Mouse (Mus musculus) brain, adult 2 months (tissue): Measurements from ENCODE around the gene Hemgn.

Source experiments
- DNase-seq: peaks from one replicate; pipeline ENCODE4 v3.0.0; 2011; ENCODE audit warnings: low read depth, low spot score

Gene Hemgn

DNA sequence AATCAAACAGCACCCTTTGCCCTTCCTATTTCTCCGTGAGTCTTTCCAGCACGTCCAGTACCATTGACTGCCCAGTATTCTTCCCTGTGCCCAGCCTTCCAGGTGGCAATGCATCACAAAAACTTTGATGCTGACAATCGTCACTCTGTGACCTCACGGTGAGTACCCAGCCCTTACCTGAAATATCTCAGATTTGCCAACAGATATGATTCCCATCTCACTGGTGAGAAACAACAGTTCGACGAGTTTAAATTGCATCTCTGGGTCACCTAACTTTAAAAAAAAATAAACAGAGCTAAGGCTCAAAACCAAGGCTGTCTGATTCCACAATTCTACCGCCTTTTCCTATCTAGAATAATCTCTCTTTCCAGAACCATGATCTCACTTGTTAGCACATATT, at the start of gene Hemgn:
Hemgn (minus strand) TSS at position 101 of the 400 bp plus-strand sequence.
- DNase-seq, result no peak

DNA sequence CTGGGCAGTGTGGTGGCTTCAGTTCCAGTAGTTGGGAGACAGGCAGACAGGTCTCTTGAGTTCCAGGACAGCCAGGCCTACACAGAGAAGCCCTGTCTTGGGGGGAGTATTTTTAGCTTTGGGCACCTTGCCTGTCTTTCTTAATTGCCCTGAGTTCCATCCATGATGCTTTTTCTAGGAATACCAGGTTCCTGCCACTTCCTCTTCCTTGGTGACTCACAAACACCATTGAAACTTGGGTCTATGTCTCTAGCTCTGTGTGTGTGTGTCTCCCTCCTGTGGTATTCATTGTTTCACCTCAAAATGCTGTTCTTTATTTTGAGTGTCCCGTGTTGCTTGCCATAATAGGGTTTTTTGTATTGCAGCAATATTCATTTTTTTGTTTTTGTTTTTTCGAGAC, 45.1 kb upstream of the Hemgn start:
- peak; percentile 30 for DNase-seq

DNA sequence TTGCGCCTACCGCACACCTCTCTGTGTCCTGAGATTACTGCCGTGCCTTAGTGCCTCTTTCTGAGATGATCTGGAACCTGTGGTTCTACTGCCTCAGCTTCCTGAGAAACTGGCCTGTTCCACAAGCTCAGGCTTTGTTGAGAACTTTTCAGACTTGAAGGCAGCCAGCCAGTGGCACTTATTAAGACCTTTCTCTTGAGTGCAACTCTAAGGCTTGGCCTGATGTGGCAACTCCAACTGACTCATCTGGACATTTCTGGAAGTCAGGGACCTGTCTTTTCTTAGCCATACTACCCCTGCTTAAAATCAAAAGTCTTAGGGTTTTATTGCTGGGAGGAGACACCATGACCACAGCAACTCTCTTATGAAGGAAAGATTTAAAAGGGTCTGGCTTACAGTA, 43.9 kb upstream of the Hemgn start:
- DNase-seq, result no peak

DNA sequence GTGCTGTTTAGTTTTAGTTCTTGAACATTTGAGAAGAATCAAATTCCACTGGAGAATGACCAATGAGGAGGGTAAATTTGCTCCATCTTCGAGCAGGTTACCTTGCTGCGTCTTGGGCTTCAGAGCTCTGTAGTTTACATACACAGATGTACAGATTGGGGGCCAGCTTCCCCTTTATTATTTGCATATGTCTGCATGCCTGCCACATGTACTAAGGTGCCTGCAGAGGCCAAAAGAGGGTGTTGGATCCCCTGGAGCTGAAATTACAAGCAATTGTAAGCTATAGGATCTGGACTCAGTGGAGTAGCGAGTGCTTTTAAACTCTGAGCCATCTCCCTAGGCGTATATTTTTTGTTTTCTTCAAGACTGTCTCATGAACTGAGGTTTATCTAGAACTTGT, 43.5 kb upstream of the Hemgn start:
- no peak for DNase-seq

DNA sequence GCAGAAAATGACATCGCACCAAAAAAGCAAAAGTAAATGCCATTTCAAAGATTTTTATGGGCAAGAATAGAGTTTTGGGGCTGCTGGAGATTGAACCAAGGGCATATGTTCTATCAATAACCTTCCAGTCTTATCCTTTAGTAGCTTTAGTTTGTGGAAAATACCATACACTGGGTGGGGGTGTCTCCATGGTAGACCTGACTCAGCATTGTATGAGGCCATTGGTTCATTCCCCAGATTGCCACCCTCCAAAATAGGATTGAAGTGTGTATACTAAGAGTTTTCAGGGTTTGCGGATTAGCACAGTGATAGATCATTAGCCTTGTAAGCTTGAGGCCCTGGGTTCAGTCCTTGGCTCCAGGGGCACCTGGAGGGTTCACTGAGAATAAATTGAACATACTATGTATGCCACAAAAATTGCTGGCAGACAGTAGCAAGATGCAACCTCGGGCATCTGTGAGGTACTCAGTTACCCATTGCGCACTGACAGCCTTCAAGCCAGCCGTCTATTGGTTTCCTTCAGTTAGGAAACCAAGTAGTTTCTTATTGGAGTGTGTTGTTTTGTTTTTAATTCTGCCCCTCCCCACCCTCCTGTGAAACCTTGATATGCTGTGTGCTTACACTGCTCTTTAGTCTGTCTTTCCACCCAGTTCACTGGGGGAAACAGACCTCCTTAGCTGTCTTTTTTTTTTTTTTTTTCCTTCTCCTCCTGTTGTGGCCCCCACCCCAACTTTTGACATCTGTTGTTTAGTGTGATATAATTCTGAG, 41.0 kb upstream of the Hemgn start:
- no peak for DNase-seq

DNA sequence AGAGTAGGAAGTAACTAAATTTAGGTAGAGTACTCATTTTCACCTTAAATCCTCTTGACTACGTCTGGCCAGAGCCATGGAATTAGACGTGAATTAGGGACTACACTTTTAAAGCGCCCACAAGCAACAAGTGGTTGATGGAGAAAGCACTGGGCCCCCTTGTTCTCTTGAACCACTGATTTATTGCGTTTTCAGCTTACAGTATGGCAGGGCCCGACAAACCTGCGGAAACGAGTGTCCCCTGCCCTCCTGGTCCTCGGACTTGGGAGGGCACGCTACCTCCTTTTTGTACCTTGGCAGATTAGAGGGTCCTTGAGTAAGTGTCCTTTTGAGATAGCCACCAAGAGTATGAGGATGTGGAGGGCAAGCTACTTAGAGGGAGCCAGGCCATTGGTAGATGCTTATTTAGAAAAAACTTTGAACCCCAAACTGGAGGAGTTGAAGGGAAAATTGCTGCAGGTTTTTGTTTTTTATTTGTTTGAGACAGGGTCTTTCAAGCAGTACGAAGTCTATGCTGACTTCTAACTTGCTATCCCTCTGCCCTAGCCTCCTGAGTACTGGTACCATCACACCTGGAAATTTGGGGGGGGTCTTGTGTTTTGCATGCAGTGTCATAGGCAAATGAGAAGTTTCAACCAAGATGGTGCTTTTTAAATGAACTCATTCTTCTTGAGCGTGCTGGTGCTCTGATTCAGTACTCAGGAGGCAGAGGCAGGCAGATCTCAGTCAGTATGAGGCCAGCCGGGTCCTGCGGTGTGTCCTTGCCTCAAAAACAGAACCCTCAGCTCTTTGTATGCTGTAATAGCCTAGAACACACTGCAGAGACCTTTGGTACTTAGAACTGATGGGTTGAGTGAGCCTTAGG, 39.8 kb upstream of the Hemgn start:
- no peak for DNase-seq

DNA sequence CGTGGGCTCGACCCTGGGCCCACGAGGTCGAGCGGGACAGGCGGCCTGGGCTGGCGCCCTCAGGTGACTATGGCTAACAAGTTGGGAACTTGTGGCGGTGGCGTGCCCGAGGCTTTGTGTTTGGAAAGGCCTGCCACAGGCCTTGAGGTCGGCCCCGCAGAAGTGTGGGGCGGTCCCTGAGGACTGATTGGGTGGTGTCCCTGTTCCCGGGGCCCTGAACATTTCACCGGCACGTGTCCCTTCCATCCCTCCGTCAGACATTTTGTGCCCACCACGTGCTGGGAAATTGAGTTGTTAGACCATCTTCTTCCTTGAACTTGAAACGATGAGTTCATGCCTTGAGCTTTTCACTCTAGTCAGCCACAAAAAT, 39.2 kb upstream of the Hemgn start:
- peak; percentile 61 for DNase-seq

DNA sequence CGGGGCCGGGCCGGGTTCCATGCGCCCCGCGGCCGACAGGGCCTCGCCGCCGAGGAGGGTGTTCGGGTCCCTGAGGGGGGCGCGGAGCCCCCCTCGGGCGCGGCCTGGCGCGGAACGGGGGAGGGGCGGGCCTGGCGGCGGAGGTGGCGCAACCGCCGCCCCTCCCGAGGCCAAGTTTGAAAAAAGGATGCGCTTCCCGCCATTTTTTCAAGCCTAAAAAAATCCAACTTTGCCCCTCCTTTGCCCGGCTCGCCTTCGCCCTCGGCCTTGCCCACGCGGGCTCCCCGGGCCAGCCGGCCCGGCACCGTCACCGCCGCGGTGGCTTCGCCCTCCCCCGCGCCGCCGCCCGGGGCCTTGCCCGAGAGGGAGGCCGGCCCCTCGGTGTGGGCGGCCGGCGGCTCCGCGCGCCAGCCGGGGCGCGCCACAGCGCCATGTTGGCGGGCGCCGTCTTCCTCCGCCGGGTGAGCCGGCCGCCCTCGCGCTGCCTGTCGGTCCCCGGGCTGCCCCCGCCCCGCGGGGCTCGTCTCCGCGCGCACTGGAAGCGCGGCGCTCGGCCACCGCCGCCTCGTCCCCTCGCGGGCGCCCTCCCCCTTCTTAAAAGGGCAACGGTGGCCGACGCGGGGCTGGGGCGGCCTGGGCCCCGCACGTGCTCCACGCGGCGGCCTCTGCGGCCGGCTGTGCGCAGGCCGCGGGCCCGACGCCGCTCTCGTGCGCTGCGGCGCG, 38.6 kb upstream of the Hemgn start:
- DNase-seq, result peak; percentile 88

DNA sequence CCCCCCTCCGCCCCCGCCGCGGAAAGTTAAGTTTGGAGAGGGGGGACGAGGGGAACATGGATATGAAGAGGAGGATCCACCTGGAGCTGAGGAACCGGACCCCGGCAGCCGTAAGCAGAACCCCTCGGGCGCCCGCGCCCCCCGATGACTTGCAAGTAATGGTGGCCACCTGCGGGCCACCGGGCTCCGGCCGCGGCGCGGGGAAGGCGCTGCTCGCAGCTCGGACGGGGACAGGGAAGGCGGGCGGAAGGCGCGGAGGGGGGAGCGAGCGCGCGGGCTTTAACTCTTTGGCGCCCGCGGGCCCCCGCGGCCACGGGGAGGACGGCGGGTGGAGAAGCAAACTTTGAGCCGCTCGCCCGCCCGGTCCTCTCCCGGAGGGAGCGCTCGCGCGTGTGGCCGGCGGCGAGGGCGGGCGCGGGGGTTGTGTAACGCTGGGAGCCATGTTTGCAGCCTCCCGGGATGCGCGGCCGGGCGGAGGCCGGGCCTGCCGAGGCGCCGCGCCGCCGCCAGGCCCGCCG, 38.0 kb upstream of the Hemgn start:
- peak; percentile 75 for DNase-seq

DNA sequence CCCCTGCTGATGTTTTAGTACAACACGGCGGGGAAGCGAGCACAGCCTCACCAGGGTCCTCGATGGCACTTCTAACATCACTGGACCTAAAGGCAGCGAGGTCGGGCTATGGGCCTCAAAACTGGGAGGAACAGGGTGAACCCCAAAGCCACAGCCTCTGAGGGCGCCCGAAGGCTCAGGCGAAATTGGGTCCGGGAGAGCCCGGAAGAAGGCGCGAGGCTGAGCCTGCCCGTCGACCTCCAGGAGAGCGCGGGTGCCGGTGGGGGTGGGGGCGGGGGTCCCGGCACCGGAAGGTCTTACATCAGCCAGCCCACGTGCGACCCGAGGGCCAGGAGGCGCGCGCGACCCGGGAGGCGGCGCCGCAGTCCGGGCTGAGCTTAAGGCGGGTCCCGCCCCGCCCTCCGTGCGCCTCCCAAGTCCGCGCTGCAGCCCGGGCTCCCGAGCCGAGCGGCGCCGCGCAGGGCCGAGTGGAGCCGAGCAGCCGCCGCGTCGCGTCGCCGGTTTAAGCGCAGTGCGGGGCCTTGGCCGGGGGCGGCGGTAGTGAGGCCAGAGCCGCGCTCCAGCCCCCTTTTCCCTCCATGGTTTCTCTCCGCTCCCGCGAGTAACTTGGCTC, 37.3 kb upstream of the Hemgn start, which contains the start of gene Anp32b:
Anp32b (plus strand) TSS at position 384 of the 613 bp plus-strand sequence.
- DNase-seq, result peak; percentile 96

DNA sequence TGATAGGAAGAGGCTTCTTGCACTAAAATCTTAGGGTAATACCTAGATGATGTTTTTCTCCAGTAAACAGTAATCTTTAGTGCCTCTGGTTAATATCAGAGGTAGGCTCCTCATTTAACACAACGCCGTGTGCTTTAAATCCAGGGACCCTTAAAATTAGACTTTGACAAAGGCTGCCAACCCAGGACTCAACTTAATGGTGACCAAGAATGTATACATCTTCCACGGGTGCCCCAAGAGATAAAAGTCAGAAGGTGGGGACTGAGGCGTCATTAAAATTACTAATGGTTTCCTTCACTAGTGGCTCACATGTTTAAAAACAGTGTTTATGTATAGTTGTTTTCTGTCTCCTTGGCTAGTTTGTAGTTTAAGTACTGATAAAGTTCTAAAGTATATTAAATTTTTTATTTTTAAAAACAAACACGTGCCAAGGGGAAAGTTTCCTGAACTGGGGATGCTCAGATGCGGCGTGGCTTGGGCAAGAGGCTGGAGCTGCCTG, 36.8 kb upstream of the Hemgn start:
- no peak for DNase-seq

DNA sequence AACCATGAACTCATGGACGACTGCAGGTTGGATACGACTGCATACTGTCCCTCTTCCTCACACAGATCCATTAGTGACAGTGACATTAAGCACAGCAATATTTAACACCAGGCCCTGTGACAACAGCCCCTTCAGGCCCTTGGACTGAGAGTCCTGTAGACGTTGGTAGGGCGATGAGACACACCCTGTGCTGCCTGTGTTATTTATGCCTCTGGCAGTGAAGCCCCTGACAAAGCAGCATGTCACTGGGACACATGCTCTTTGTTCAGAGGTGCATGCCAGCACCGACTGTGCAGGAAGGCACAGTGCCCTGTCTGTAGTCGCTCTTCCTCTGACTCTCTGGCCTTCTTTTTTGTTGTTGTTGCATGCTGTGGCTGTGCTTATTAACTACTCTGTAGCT, 35.6 kb upstream of the Hemgn start:
- DNase-seq, result peak; percentile 82

DNA sequence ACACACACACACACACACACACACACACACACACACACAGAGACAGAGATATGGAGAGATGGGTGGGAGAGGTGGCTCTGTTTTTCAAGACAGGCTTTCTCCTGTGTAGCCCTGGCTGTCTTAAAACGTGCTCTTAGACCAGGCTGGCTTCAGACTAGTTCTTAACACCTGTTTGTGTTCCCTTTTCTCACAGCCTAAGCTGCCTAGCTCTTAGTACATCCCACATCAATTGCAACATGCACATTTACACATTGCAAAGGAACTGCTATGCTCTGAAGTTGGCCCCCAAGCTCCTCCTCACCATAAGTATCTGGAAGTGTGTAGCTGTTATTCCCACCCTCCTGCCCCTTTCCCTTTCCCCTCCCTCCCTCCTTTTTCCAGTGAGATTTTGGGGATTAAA, 34.2 kb upstream of the Hemgn start:
- DNase-seq, result no peak

DNA sequence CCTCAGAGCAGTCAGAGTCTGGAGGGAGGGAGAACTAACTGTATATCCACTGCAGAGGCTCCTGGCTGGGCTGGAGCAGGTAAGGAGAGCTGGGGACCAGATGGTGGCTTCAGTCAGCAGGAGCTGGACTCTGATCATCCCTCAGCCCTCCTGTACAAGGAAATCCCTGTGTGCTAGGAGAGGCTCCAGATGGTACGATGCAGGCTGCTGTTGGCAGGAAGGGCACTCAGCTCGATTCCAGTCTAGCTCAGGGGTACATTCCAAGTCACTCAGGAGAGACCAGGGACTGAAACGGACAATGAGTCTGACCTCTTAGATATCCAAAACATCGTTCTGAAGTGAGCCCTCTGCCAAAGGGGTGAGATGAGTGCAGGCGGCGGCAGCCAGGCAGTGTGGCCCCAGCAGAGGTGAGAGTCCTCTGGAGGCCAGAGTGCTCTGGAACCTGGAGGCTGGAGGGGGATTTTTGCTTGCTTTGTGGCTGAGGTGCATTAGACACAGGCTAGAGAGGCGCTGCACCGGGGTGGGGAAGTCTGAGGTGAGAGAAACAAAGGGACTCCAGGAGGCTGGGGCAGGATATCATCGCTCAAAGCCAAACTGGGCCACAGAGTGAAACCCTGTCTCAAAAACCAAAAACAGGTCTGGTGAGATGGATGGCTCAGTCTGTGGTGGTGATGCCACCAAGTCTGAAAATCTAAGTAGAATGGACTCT, 32.1 kb upstream of the Hemgn start:
- peak; percentile 94 for DNase-seq

DNA sequence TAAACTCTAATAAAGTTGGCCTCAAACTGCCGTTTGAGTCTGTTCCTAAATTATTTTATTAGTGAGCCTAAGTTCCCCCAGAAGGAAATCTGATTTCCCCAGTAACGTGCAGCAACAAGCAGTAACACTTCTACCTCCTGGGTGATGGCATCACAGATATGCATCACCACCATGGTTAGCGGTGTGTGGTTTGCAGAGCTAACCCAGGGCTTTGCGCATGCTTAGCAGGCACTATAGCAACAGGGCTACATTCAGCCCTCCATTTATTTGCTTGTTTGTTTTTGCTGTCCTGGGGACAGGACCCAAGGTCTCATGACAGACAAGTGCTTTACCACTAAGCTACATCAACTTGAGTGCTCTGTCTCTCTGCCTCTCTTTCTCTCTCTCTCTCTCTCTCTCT, 29.2 kb upstream of the Hemgn start:
- DNase-seq, result no peak

DNA sequence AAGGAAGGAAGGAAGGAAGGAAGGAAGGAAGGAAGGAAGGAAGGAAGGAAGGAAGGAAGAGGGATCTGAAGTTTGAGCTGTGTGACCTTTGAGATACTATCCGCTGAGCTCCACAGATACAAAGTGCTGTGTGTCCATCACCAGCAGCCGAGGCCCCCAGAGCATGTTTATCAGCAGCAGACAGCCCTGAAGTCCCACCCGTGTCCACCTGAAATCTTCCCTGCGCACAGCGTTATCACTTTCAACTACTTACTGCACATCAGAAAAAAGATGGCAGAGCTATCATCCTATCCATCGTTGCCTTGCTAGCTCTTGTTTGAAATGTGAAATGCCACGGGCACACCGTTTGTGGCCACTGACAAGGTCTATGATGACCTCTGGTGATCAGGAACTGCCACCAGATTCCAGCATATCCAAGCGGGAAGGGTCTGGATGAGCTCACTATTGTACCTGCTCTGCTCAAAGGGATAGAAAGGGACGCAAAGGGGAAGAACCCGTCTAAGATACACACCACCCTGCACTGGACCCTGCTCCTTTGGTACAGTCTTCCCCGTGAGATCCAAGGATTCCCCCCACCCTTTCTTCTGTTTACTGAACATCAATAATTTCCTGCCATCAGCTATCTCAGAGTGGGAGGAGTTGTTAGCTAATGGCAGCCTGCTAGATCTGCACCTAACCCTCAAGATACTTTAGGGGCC, 19.2 kb upstream of the Hemgn start:
- no peak for DNase-seq

DNA sequence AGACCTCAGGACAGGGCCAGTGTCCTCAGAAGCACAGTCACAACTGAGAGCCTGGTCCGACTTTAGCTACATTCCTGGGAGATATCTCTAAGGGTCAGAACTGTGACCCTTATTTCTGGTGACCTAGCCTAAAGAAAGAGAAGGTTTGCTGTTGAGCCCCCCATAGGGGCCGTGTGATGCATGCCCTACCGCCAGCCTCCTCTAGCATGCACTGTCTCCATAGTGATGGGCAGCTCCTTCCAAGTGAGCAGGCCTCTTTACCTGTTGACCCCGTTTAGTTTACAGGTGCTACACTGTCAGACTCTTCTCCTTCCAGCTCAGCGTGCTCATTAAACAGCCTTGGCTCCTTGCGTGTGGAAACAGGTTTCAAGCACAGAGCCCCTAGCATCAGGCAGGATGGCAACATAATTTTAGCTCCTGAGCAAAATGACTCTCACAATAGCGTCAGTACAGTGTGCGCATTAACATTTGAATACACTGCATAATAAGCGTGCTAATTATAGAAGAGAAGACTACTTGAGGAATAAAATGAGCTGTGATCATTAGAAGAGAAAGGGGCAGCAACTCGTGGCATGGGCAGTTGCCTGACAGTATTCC, 15.7 kb upstream of the Hemgn start:
- DNase-seq, result peak; percentile 61

DNA sequence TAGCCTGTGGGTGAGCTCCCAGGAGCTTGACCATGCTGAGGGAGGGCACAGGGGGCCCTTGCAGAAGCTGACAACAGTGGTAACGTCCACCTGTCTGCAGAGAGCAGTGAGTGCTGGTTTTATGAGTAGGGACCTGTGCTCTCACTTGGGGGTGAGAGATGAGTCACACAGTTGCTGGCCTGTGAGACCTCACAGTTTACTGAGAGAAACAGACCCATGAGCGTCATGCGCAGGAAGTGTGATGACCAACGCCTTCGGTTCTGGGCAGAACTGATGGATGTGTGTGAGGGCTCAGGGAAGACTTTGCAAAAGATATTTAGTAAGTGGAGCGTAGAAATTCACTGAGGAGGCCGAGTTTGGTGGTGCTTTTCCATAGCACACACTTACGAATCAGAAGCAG, 9.3 kb upstream of the Hemgn start:
- DNase-seq, result no peak

DNA sequence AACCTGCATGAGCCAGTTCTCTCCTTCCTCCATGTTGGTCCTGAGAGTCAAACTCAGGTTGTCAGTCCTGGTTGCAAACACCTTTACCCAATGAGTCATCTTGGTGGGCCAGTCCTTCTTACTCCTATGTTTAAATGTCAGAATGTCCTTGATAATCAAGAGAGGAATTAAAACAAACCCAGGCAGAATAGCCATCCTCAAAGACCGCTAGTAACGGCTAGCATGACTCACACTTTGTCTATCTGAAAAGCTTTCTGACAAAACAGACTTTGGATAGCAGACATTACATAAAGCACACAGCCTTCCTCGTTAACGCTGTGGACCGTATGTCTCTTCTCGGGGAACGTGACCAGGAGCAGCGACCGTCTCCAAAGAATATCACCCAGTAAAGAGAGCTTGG, 5.5 kb upstream of the Hemgn start:
- DNase-seq, result no peak

DNA sequence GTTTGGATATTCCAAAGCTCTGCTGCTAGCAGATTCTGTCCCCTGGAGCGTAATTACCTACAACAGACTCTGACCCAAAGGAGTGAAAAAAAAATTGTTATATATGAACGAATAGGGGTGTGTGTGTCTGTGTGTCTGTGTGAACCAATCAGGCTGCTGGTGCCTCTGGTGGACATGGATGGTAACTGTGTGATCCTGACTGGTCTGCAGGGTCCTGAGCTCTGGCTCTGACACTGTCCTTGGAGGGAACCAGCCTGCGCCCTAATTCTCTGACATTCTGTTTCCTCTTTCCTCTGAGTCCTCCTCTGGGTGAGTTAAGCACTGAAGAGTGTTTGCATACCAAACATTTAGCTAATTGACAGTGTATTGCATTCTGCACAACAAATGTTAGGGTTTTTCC, 4.2 kb upstream of the Hemgn start:
- no peak for DNase-seq
